Mouse (Mus musculus): ENCODE data around the gene Klhl29. TPM values are rescaled to one million over a fixed set of nuclear protein-coding genes. Genes with fewer than 3 reads are reported as not detected.
"Not testable (repeated sequence)": the region's sequence is repeated elsewhere in the genome, so short reads cannot be mapped to it uniquely, and the experiment has no call there.

Klhl29 gene
- total RNA-seq, 4 experiments from 2014 or later = 0.24 to 0.72 (median 0.39) TPM

DNA sequence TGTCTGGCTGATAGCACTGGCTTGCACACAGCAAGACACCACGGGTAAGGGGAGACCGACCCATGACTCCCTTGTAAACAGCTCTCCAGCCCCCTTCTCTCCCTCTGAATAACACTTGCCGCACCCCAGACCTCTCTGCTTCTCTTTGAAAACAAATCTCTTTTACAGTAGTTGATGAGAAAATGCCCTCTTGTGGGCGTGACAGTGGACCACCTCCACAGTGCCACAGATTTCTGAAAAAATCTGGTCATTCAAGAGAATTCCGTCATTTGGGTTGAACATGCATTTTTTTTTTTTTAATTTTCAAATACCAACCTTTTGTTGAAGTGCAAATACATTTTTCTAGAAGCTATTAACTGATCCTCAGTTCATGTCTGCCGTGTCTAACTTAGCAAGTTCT lies 17.0 kb downstream of the Klhl29 start:
- no peak for DNase-seq (ENCODE audit: low spot score)

DNA sequence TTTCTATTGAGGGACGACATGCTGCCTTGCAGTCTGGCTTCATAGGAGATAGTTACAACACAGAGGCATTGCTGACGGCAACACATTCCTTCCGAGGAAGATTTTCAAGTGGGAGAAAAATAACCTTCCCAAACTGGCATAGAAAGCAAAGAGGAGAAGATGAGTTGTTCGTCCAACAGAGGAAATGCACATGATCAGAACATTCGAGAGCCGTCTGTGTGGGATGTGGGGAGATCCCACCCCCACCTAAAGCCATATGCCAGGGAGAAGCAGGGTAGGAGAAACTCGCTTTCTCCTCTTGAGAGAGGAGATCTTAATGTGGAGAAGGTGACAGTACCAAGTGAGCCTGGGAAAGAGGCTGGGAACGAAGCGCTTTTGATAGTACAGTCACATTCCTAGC lies 22.1 kb downstream of the Klhl29 start:
- no peak for DNase-seq (ENCODE audit: low spot score)

DNA sequence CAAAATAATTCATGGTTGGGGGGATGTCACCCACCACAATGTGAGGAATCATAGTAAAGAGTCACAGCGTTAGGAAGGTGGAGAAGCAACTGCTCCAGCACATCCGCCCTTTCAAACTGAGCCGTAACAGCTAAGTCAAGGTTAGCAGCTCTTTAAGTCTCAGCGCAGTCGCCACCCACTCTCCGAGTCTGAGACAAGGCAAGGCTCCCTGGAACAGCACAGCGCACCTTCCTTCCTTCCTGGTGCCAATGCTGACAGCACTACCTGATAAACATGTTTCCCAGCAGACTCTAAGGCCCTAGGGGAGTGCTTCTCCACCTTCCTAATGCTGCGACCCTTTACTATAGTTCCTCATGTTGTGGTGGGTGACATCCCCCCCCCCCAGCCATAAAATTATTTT lies 22.7 kb downstream of the Klhl29 start:
- no peak for DNase-seq (ENCODE audit: low spot score)

DNA sequence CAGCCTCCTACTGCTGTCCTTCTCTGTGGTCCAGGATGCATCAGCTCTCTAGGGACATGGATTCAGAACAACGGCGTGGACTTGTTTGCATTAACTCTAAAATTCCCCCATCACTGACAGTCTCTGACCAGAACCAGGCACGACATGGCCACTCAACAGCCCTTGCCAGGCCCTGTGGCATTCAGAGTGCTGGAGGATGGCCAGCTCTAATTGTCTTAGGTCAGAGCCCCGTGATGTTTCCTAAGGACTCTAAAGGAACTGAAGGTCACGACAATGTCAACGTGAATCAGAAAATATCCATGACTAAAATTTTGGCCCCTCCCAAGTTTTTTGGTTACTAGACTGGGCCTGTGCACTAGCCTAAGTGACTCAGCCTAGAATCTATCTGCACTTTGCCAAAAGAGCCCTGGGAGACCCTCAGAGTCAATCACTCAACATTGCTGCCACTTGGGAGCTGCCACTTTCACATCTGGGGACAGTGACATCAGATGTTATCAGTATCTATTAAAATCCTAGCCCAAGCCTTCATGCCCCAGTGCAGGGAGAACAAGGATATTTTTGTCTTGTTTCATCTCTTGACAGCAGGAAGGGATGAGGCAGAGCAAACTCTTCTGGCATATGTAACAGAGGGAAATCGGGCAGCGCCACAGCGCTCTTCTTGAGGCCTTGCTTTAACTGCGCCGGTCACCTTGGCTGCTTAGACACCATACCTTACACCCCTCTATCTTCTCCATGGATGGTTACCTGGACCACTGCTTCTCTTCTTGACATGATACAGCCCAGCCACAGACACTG lies 24.8 kb downstream of the Klhl29 start:
- no peak for DNase-seq (ENCODE audit: low spot score)

DNA sequence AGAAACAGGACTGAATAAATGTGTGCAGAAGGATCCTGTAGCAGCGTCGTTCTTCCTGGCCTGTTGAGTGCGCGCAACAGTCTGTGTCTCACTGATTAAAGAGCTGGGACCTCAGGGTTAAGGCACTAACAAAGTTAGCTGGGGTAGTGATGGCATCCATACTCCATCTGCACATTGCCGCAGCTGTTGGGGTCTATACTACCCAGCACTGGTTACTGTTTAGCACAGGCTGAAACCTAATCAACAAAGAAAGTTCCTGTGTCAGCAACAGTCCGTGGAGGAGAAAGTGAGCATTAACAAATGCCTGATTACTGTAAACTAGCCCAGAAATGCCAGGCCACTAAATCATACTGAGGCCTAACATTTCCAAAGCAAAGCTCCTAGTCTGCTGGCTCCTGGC lies 30.4 kb downstream of the Klhl29 start:
- no peak for DNase-seq (ENCODE audit: low spot score)

DNA sequence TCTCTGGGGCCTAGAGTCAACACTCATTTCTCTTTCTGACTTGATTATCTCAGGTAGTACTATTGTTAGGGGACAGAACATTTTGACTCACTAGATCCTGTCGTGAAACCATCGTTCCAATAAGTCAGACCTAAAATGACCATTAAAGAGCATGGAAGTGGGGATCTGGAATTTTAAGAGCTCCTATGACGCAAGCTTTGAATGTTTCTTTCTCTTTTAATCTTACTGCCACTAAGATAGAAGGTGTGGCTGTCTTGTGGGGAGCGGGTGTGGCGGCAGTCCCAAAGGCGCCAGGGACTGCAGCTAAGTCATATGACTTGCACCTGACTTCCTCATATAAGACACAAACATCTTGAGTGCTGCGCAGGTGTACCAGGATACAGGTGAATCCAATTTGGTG lies 31.0 kb downstream of the Klhl29 start:
- not testable (repeated sequence) for DNase-seq (ENCODE audit: low spot score)

DNA sequence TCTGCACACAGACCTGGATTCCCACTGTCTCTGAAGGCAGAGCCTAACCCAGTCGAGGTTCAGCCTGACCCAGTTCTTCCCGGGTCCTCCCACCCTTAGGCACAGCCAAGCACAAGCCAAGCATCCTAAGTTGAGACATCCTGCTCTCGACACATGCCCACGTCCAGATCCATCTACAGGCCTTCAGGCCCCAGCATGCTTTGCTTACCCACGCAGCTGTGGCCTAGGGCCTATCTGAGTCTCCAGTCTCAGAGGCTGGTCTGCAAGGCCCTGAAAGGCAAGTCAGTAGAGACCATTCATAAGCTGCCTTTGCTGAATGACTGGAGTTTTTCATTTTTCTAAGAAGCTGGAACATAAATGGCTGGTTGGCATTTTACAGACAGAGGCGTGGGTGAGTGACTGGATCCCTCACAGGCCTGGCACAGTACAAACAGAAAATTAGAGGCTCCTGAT lies 35.3 kb downstream of the Klhl29 start:
- DNase-seq (ENCODE audit: low spot score) = no peak

DNA sequence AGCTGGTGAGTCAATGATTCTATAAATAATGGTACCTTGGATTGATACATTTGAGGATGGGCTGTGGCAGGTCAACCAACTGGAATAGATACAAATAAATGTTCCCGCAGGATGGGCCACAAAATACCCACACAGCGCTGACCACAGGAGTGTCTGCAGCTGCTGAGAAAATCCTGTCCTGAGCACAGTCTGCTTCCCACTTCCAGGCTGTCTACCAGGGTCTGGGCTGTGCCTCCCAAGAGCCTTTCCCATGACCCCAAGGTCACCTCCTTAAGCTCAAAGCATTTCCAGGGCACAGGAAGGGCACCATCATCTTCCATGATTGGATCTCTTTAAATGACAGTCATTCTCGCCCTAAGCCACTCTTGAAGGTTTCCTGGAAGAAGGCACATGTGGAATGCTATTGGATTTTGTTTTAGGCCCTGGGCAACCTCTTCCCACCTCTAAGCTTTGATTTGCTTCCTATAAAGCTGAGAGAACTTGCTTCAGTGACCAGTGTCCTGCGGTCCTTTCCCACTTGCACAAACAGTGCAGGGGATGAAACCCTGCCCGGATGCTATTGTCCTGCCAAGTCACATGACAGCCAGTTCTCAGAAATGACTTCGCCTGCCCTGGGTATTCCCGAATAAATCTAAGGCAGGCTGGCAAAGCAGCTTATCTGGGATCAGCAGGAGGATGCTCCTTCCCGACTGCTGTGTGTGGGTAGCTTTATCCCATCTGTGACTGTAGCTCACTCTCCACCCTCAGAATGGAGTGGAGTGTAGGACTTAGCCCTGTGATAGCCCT lies 38.4 kb downstream of the Klhl29 start:
- DNase-seq (ENCODE audit: low spot score) = peak; percentile 34

DNA sequence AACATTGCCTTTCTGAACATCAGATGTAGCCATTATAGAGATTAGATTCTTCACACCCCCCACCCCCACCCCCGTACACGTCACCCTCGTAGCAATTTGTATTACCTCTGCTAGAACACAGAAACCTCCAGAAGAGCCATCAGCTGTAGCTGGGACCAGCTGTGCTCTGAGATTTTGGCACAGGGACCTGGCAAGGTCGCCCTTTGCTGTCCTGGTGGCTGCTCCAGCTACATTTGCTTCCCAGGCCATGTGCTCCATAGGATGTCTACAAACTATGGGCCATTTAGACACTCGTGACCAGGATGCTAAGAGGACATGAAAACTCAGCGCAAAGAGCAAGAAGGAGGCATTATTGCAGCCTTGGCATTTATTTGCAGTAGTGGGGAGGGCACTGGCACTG lies 39.2 kb downstream of the Klhl29 start:
- DNase-seq (ENCODE audit: low spot score) = no peak

DNA sequence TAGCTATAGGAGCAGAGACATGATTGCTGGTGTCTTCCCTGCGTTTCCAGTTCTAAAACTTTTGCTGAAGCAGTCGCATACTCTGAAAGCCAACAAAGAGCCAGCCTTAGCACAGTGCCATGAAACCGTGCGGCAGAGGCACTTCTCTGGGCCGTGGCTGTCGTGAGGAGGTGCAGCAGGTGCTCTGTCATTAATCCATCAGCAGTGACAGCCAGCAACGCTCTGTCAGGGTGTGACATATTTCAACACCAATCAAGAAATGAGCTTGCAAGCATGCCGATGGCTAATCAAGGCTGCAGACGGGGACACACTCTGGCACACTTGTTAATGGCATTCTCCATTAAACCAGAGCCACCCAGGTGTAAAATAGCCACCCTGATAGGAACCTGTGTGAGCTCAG lies 40.5 kb downstream of the Klhl29 start:
- DNase-seq (ENCODE audit: low spot score) = no peak

DNA sequence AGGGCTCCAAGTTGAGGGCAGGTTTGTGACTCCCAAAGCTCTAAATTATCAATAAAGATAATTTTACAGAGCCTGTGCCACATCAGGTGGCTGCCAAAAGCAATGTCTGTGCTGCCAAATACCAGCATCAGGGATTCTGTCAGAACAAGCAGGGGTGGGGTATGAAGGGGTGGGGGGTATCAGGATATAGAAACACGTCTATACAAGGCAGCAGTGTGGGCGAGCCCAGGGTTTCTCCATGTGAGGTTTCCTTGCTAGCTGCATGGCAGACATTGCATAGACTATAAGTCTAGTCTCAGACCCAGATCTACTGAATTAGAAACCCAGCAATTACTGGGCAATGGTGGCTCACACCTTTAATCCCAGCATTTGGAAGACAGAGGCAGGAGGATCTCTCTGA lies 41.3 kb downstream of the Klhl29 start:
- DNase-seq (ENCODE audit: low spot score) = no peak

DNA sequence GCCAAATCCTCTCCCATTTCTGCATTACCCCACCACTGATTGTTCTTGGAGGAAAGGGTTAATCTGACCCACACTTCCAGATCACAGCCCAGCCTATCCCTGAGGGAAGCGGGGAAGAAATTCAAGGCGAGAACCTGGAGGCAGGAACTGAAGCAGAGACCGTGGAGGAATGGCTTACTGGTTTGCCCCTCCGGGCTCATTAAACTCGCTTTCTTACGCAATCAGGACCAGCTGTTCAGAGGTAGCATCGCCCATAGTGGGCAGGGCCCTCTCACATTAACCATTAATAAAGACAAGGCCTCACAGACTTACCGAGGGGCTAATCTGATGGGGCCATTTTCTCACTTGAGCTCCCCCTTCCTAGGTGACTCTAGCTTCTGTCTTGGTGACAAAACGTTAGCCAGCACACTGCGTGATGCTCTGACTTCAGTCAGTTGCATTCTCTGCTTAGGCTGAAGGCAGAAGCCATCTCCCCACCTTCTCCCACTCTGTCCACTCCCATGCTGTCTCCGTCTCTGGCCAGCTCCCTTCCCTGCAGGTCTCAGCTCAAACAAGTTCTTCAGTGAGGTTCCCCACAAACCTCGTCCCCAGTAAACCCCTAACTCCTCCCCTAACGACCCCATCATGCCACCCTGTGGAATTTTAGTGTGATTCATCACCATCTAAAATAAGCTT lies 43.5 kb downstream of the Klhl29 start:
- no peak for DNase-seq (ENCODE audit: low spot score)

DNA sequence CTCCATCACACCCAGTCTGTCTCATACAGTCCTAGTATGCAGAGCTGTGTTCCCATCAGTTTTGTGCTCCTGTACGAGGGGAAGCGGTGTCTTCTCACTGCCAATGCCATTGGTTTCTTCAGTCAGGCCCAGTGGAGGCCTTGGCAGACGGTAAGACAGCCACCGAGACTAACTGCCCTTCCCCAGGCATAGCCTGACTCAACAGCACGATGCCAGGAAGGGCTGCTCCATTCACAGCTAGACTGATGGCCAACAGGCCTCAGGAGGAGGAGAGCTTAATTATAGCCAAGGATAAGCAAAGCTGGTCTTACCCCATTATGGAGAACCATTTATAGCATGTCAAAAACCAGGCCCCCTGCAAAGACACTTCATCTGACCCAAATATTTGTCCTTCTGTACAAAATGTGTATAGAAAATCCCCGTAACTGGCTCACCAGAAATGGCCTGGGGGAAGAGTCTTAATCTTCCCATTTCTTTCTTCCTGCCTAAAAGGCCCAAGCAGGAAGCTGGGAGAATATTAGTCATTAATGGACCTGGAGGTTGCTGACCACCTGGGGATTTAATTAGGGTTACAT lies 44.9 kb downstream of the Klhl29 start:
- DNase-seq (ENCODE audit: low spot score) = no peak

DNA sequence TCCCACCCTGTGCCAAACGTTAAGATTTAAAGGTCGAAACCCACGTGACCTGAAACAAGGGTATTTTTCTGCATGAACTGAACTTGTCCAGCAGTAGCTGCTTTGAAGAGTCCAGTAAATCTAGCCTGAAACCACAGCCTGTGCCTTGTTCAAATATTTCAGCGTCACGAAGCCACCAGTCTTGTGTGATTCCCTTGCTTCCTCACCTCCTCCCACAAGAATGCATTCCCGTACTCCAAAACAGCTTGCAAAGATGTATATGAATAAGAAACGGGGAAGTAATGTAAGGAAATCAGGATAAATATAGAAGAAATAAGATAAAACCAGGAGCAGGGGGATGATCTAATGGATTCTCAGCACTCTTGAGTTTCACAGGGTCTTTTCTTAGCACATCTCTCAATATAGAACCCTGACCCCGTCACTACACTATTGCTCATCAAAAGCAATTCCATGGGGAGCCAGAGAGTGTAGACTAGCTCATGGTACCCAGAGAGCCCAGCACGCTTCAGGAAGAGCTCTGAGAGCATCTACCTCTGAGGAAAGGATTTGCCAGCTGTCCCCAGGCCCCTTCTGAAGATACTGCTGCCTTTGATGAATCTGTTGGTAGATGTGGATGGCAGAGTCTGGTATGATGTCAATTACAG lies 52.9 kb downstream of the Klhl29 start:
- no peak for DNase-seq (ENCODE audit: low spot score)

DNA sequence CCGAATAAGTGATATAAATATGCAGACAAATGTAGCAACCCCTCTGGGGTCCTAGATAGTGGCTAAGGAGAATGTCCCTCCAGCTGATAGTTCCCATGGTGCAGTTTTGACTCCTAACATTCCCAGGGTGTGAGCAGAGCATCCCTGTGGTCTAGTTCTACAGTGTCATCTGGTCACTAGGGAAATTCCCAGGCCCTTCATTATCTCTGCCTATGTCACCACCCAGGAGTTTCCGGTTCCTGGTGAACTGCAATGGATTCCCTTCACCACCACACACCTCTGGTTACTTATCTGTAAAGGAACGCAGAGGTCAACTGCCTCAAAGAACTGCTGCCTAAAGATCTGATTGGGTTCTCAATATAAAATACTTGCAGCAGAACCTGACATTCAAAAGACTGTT lies 54.5 kb downstream of the Klhl29 start:
- no peak for DNase-seq (ENCODE audit: low spot score)

DNA sequence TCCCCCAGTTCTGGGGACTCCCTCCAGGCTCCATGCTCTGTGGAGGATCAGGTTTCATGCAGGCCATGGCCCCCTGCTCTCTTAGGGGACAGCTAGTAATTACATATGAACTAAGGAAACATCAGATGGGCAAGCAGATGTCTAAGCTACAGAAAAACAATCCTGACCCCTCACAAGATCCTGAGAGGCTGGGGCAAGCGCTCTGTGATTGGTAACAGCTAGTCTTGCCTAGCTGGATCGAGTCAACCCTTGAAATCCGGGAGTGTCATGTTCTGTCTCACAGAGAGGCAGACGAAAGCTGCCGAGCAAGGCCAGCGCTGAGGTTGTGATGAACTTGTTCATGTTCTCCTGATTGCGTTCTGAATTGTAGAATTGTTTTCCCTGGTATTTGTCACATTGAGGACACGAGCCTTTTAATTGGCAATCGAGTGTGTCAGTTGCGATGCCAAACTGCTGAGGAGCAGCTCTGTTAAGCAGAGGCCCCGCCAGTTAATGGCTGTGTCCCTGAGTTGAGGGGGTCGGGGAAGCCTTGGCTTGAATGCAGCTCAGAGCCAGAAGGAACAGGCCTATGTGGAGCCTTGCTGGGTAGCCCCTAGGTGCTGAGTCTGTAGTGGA lies 56.0 kb downstream of the Klhl29 start:
- no peak for DNase-seq (ENCODE audit: low spot score)

DNA sequence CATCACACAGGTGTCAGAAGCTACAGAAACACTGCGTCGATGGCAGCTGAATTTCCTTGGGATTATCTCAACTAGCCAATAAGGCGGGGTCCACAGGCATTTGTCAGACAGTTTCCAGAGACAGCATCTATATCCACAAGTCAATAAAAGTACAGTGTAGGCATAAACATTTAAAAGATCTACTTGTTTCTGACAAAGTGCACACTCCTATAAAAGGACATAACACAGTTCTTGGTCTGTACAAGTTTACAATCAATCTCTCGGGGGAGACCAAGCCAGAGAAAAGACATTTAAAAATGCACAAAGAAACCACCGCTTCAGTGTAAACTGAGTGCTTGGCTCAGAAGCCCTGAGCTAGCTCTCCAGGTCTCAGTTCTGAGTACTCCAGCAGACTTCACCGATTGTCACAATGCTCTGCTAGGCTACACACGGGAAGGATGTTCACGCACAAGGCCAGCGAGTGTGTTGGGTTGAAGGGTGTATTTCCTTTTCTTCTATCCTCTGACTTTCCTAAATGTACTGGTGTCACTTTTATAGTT lies 59.4 kb downstream of the Klhl29 start:
- no peak for DNase-seq (ENCODE audit: low spot score)

DNA sequence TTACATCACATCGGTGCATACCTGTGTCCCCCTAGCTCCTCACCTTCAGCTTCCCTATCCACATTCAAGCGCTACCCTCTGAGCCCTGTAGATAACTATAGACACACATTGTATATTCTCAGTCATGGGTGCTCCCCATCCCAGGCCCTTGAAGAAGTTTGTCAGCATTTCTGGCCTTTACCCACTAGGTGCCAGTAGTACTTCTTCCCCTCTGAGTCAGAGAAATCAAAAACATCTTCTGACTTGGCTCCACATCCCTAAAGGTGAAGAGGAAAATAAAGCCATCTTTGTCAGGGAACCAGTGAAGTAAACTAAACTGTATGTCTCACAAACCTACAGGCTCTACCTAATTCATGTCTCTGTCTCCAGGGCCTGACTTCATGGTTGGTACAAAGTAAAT lies 67.6 kb downstream of the Klhl29 start:
- no peak for DNase-seq (ENCODE audit: low spot score)

DNA sequence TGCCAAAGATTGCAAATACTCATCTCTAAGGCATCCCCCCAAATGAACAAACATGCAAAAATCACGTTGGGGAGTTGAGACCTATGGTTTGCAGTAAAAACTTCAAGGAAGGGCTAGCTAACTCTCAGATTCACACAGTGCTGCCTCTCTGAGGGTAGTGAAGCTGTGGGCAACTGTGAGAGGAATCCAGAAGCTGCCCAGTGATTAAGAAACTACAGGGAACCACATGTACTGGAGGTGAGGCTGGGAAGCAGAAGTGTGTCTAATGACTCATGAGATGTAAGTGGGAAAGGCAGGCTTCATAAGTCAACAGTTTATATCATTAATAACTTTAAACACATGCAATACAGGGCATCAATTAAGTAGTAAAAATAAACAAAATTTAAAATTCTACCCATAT lies 70.0 kb downstream of the Klhl29 start:
- no peak for DNase-seq (ENCODE audit: low spot score)

DNA sequence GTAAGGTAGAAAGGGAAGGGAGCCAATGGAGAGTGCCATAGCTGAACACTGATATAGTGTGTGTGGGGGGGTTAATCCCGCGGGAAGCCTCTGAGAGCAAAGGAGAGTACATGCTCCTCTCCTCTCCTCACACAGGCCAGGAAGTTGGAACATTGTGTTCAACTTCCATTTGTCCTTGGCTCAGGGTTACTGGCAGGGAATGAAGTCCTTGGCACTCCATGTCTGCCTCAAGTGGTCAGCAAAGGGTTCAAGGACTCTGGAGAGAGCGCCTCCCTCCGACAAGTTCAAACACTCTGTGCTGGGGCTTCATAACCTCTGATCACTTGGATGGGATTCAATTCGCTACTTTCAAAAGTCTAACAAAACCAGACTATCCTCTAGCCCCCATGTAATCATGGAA lies 71.6 kb downstream of the Klhl29 start:
- DNase-seq (ENCODE audit: low spot score) = peak; percentile 32

DNA sequence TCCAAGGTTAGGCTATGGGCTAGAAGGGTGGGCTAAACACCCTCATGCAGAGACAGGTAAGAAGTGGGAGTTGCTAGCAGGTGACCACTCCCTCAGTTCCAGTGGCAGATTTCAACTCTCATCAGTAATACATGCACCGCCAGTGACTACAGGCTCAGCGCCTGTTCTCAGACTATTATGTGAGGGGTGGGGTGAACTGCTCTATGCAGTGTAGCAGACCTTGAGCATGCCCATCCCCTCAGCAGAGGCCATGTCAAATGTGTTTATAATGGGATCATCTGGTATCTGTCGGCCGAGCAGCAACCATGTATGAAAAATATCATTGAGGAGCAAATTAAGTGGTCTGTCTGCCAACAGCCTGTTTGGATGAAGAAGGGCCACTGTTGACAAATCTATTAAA lies 72.4 kb downstream of the Klhl29 start:
- DNase-seq (ENCODE audit: low spot score) = no peak
